Mouse (Mus musculus): ENCODE measurements around the gene Vamp1. TPM values are rescaled to one million over a fixed set of nuclear protein-coding genes. Genes with fewer than 3 reads are reported as not detected.

Vamp1 gene
- polyA plus RNA-seq, 1 experiment from 2014 or later, result 5.6 TPM

DNA sequence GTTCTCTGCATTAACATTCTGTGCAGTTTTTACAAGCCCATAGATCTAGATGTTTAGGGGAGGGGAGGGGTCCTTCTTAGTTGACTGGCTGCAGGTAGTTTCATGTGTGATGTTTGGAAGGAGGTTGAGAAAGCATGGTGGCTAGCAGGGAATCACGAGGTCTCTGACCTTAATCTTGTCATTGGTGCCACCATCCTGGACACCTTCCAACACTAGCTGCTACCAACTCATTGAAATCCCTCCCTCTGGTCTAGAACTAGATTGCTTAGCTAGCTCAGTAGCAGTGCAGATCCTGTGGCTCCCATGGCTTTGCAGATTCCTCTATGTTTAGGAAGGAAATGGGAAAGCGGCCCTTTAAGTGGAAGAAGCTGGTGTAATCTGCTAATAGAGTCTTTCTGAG is 1.5 kb downstream of the Vamp1 start:
- Histone ChIP-seq H3K4me3 (no peak overlapping the region), H3K4me2 (replicated peaks) (no peak overlapping the region), H3K9ac (replicated peaks) (no peak overlapping the region), H3K4me1 (peaks cover 5% of the 10 kb centered on the region; the same call in 1 of the 2 replicates), H3K9me3 (no peaks in the 10 kb centered on the region), H3K36me3 (no peaks in the 10 kb centered on the region), H3K27me3 (no peaks in the 10 kb centered on the region), H3K27ac (replicated peaks) (no peak overlapping the region)
- no peak for ATAC-seq (replicated peaks)
- WGBS, result 87% methylated on average over 2 of the region's 2 CpGs

DNA sequence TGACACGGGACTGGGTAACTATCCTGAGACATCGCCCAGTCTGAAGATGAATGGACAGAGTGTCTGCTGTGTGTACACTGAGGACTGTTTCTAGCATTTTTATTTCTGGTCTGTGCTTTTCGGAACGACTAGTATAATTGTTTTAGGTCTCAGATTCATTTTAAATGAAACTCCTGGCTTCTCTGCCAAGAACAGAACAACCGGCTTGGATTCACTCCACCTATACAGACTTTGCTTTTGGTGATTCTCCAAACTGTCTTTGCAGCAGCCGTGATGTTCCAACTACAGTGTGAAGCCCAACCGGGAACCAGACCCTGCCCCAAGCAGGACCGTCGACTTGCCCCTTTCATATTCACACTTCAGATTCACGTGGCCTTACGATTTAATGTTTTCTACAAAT is 2.5 kb downstream of the Vamp1 start:
- no peak for ATAC-seq (replicated peaks)
- no peak overlapping the region for H3K27ac ChIP-seq (replicated peaks)
- H3K4me2 ChIP-seq (replicated peaks), result no peak overlapping the region
- no peak overlapping the region for H3K4me3 ChIP-seq
- H3K4me1 ChIP-seq, result peaks cover 5% of the 10 kb centered on the region; the same call in 1 of the 2 replicates
- no peaks in the 10 kb centered on the region for H3K9me3 ChIP-seq
- H3K27me3 ChIP-seq, result no peaks in the 10 kb centered on the region
- WGBS, result 85% methylated on average over 11 of the region's 11 CpGs
- no peak overlapping the region for H3K9ac ChIP-seq (replicated peaks)
- no peaks in the 10 kb centered on the region for H3K36me3 ChIP-seq

DNA sequence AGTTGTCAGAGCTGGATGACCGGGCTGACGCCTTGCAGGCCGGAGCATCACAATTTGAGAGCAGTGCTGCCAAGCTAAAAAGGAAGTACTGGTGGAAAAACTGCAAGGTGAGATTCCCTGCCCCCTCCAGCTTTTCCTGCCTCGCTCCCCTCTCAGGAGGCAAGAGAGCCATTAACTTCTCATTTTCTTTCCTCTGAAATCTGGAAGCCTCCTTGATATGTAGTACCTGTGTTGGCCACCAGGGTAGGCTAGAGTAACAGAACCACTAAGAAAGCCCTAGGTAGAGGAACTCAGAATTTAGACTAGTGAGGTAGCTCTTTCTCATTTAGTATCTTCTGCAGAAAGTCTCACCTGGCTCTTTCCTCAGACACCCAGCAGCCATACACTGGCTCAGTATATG is 3.6 kb downstream of the Vamp1 start:
- H3K9me3 ChIP-seq, result no peaks in the 10 kb centered on the region
- WGBS, result 79% methylated on average over 4 of the region's 4 CpGs
- no peak for ATAC-seq (replicated peaks)

DNA sequence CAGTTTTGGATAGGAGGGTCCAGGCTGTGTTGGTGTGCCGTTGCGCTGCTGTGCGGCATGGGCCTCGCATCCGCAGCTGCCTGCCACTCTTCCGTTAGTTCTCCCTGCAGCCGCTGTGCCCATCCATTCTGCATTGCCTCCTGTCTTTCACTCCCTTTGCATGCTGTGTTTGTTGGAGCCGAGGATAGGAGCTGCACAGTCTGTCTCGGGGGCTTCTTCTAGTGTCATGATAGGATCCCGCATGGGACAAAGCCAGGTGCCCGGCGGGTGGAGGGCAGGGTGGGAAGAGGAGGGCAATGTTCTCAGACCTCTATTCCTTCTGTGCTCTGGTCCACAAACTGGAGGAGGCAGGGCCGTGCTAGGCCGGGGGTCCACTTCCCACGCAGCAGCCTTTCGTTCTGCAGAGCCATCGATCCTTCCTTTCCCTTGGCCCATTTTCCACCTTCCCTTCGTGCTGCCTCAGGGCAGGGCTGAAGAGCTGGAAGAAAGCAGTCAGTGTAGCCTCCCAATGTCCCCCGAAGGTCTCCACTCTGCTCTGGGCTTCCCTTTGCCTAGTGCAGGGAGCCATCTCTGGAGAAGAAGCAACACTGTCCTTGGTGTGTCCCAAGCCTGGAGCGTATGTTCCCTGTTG is 5.9 kb downstream of the Vamp1 start:
- H3K9ac ChIP-seq (replicated peaks), result no peak overlapping the region
- no peak for ATAC-seq (replicated peaks)
- no peak overlapping the region for H3K4me3 ChIP-seq
- H3K27me3 ChIP-seq, result no peaks in the 10 kb centered on the region
- no peak overlapping the region for H3K27ac ChIP-seq (replicated peaks)
- no peaks in the 10 kb centered on the region for H3K9me3 ChIP-seq
- H3K4me2 ChIP-seq (replicated peaks), result no peak overlapping the region
- peaks cover under 1% of the 10 kb centered on the region; the same call in 1 of the 2 replicates for H3K4me1 ChIP-seq
- no peaks in the 10 kb centered on the region for H3K36me3 ChIP-seq
- 90% methylated on average over 20 of the region's 20 CpGs for whole genome bisulfite sequencing

More for the DNA sequence above, 3.6 kb downstream of the Vamp1 start:
- no peaks in the 10 kb centered on the region for H3K36me3 ChIP-seq
- H3K4me3 ChIP-seq, result no peak overlapping the region
- no peak overlapping the region for H3K9ac ChIP-seq (replicated peaks)
- no peaks in the 10 kb centered on the region for H3K27me3 ChIP-seq
- H3K4me1 ChIP-seq, result peaks cover 5% of the 10 kb centered on the region; the same call in 1 of the 2 replicates
- no peak overlapping the region for H3K27ac ChIP-seq (replicated peaks)
- H3K4me2 ChIP-seq (replicated peaks), result no peak overlapping the region

DNA sequence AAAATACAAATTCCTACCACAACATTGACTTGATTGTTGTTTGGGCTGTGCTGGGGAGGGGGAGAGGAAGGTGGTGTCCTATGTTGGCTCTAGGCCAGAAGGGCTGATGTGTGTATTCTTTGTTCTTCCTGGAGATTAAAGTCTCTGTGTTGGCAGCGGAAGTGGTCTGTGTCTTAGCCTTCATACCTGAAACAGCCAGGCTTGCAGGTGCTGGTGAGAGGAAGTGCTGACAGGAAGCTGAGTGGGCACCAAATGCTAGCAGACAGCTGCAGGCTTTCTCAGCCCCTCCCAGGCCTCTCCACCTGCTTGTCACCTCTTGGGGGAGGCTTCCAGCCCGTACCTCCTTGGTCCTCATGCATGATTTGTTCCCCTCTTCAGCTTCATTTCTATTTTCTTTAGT is 6.8 kb downstream of the Vamp1 start:
- no peak overlapping the region for H3K27ac ChIP-seq (replicated peaks)
- ATAC-seq (replicated peaks), result no peak

DNA sequence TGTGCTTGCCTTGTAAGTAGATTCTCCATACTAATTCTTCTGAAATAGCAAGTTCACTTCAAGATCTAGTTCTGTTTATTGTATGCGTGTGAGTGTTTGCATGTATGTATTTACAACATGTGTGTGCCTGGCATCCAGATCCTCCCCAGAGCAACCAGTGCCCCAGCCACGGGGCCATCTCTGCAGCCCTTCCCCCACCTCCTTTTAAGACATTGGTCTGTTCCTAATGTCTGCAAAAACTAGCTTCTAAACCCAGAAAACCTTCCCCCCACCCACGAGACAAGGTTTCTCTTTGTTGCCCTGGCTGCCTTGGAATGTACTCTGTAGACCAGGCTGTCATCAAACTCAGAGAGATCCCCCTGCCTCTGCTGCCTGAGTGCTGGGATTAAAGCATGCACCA is 7.2 kb downstream of the Vamp1 start:
- 84% methylated on average over 3 of the region's 3 CpGs for WGBS
- Histone ChIP-seq H3K4me2 (replicated peaks) (no peak overlapping the region), H3K9ac (replicated peaks) (no peak overlapping the region), H3K4me1 (no peaks in the 10 kb centered on the region), H3K27me3 (no peaks in the 10 kb centered on the region), H3K4me3 (no peak overlapping the region), H3K27ac (replicated peaks) (no peak overlapping the region), H3K9me3 (no peaks in the 10 kb centered on the region), H3K36me3 (no peaks in the 10 kb centered on the region)
- no peak for ATAC-seq (replicated peaks)

More for the DNA sequence above, 6.8 kb downstream of the Vamp1 start:
- WGBS, result 60% methylated on average over 2 of the region's 2 CpGs
- Histone ChIP-seq H3K27me3 (no peaks in the 10 kb centered on the region), H3K9me3 (no peaks in the 10 kb centered on the region), H3K4me1 (no peaks in the 10 kb centered on the region), H3K9ac (replicated peaks) (no peak overlapping the region), H3K4me3 (no peak overlapping the region), H3K4me2 (replicated peaks) (no peak overlapping the region), H3K36me3 (no peaks in the 10 kb centered on the region)

DNA sequence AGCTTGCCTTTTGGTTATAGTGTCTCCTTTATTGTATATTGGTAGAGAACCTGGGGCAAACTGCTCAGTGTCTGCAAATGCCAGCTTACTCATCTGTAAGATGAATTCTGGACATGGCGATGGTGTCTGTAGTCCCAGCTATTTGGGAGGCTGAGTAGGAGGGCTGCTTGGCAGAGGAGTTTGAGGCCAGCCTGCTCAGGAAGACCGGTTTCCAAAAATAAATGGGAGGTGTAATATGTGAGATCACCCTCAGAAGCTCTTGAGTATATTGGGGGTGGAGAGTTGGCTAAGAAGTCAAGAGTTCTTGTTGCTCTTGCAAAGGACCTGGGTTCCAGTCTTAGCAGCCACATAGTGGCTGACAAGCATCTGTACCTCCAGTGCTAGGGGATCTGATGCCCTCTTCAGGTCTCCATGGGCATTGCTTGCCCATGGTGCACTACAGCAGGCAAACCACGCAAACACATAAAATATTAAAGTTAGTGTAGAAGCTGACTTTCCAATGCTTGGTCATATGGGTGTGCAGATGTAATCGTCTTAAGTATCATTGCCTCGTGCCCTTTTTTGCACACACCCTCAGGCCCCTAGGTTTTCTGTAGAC is 10.3 kb downstream of the Vamp1 start:
- no peaks in the 10 kb centered on the region for H3K9me3 ChIP-seq
- H3K27ac ChIP-seq (replicated peaks), result no peak overlapping the region
- no peak overlapping the region for H3K4me2 ChIP-seq (replicated peaks)
- H3K36me3 ChIP-seq, result no peaks in the 10 kb centered on the region
- no peak for ATAC-seq (replicated peaks)
- no peak overlapping the region for H3K4me3 ChIP-seq
- H3K4me1 ChIP-seq, result no peaks in the 10 kb centered on the region
- H3K9ac ChIP-seq (replicated peaks), result no peak overlapping the region
- H3K27me3 ChIP-seq, result no peaks in the 10 kb centered on the region
- WGBS, result 80% methylated on average over 5 of the region's 5 CpGs

DNA sequence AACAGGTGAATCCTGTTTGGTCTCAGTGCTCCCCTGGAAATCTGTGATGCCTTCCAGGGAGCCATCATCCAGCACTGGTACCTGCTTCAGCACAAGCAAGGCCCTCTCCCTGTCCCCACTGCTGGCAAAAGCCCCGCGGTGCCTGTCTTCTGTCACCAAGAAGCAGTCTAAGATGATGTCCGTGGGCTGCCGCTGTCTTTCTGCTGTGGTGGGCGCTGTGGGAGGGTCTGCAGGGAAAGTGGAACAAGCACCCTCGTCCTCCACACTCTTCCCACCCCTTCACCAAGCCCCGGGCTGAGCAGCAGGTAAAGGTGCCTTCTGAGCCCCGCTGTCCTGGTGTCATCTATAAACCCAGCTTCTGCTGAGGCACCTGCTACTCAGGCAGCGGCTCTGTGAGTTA is 15.2 kb downstream of the Vamp1 start:
- H3K9me3 ChIP-seq, result no peaks in the 10 kb centered on the region

DNA sequence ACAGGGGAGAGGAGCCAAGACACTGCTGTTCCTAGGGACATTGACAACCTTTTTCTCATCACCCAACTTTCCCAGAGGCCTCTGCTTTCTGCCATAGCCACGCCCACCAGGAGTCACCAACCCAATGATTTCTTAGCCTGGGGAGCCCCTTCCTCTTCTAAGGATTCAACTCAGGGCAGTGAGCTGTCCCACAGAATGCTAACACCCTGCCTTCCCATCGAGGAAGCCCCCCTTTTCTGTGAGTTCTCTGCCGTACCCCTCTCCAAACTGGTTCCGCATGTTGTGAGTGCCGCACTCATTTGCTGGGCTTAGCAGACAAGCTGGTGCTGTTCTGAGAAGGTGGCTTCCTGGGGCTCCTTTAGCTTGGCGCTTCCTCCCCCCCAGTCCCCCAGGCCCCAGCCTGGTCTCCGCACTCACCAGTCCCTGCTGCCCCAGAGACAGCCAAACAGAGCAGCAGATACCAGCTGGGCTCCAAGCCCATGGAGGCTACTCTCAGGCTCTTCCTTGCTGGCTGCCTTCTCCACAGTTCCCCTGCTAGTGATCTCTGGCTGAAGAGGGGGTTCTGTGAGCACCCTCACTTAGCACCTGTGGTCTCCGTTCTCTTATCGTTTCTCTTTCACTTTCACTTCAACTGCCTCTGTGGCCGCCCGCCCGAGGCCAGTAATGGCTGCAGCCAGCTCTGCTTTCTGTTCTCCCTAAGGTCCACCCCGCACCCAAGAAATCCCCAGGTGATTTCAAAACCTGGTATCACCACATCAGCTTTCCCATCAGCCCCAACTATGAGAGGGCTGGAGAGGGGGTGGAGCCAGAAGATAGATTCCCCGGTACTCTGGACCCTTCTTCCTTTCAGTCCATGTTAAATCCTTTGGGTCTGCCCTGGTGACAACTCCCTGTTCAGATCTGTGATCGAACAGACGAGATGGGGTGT is 16.0 kb downstream of the Vamp1 start, which contains the start of gene Tapbpl:
Gene Tapbpl, minus strand, starts transcription at position 744 of the 928 bp plus-strand sequence.
- 8% methylated on average over 16 of the region's 16 CpGs for WGBS
- H3K4me1 ChIP-seq, result peaks cover 12% of the 10 kb centered on the region
- no peaks in the 10 kb centered on the region for H3K36me3 ChIP-seq
- peak within 1 kb of the TSS; percentile 40 for H3K4me3 ChIP-seq
- H3K9ac ChIP-seq (replicated peaks), result peak within 1 kb of the TSS; percentile 55
- no peaks in the 10 kb centered on the region for H3K27me3 ChIP-seq
- H3K9me3 ChIP-seq, result no peaks in the 10 kb centered on the region
- H3K4me2 ChIP-seq (replicated peaks), result peak within 1 kb of the TSS; percentile 75
- H3K27ac ChIP-seq (replicated peaks), result no peak within 1 kb of the TSS; the same call in 1 of the 2 replicates
- peak; percentile 74 for ATAC-seq (replicated peaks)

More for the DNA sequence above, 15.2 kb downstream of the Vamp1 start:
- ATAC-seq (replicated peaks), result peak; percentile 26; the same call in 1 of the 2 replicates
- WGBS, result 66% methylated on average over 9 of the region's 9 CpGs
- no peak overlapping the region for H3K27ac ChIP-seq (replicated peaks)
- H3K4me3 ChIP-seq, result no peak overlapping the region
- H3K36me3 ChIP-seq, result no peaks in the 10 kb centered on the region
- H3K27me3 ChIP-seq, result no peaks in the 10 kb centered on the region
- H3K4me2 ChIP-seq (replicated peaks), result peak overlapping the region; percentile 75; the same call in 1 of the 2 replicates
- H3K9ac ChIP-seq (replicated peaks), result no peak overlapping the region
- peaks cover 12% of the 10 kb centered on the region for H3K4me1 ChIP-seq

DNA sequence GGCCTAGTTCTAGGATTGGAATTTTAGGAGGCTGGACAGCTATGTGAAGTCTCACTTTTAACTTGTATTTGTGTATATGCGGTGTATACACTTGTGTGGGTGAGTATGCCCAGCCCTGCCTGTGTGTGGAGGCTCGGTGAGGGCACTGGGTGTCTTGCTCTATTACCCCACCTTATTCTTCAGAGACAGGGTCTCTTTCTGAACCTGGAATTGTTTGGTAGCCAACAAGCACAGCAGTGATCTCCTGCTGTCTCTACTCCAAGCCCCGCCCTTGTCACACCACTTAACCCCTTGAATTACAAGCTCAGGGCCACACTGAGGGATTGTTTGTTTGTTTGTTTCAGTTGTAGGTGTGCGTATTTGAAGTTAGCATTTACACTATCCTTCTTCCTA is 16.7 kb downstream of the Vamp1 start:
- H3K36me3 ChIP-seq, result no peaks in the 10 kb centered on the region
- no peaks in the 10 kb centered on the region for H3K27me3 ChIP-seq
- peak overlapping the region; percentile 75 for H3K4me2 ChIP-seq (replicated peaks)
- H3K9me3 ChIP-seq, result no peaks in the 10 kb centered on the region
- peak overlapping the region; percentile 40 for H3K4me3 ChIP-seq
- no peak overlapping the region for H3K27ac ChIP-seq (replicated peaks)
- peak overlapping the region; percentile 55; the same call in 1 of the 2 replicates for H3K9ac ChIP-seq (replicated peaks)
- peaks cover 12% of the 10 kb centered on the region for H3K4me1 ChIP-seq
- ATAC-seq (replicated peaks), result no peak
- 54% methylated on average over 4 of the region's 4 CpGs for WGBS

DNA sequence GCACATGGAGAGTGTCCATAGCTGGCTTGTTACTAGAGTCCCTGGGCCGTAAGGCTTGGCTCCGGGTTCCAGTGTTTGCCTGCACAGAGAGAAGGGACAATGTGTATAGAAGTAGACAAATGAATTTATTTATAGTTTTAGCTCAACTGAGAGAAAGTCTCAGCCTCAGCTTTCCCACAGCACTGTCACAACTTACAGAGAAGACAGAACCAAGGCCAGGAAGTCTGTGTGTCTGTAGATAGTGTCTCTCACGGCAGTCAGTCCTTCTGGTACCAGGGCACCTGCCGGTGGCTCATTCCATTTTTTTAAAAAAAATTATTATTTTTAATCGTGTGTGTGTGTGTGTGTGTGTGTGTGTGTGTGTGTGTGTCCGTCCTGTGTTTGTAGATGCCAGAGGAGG is 17.2 kb downstream of the Vamp1 start:
- Histone ChIP-seq H3K27ac (replicated peaks) (no peak overlapping the region), H3K9me3 (no peaks in the 10 kb centered on the region), H3K9ac (replicated peaks) (no peak overlapping the region), H3K4me1 (peaks cover 12% of the 10 kb centered on the region), H3K4me3 (no peak overlapping the region), H3K4me2 (replicated peaks) (no peak overlapping the region), H3K27me3 (no peaks in the 10 kb centered on the region), H3K36me3 (no peaks in the 10 kb centered on the region)
- 86% methylated on average over 6 of the region's 6 CpGs for WGBS
- ATAC-seq (replicated peaks), result no peak

Measured in forebrain, embryonic 15.5 days (tissue).